Mouse (Mus musculus): ENCODE data around the gene Hoxd11.

DNA sequence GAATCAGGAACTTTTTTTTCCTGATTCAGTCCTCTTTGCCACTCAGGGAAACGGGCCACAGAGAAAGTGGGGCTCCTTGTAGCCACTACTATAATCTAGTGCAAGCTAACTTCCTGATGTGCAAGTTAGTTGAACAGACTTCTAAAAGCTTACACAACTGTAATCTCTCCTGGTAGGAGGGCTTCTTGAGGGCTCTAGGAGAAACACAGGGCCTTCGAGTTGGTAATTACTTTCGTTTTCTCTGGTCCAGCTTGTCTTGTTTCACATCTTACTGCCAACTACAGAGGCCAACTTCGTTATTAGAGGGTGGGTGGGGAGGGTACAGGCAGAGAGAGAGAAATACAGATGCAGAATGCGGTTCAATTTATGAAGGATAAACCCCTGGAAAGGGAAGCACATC is 7.5 kb upstream of the Hoxd11 start:
- TF ChIP-seq CTCF (conservative IDR thresholded peaks at IDR 0.05; ENCODE audit: low read length) (no peak), POU5F1 (IDR thresholded peaks at IDR 0.05; ENCODE audit: borderline replicate concordance, low read length) (no peak)

Measured in E14TG2a.4 (cell line).